ENCODE assay signal across 8 mouse cellular contexts in the genomic region with DNA sequence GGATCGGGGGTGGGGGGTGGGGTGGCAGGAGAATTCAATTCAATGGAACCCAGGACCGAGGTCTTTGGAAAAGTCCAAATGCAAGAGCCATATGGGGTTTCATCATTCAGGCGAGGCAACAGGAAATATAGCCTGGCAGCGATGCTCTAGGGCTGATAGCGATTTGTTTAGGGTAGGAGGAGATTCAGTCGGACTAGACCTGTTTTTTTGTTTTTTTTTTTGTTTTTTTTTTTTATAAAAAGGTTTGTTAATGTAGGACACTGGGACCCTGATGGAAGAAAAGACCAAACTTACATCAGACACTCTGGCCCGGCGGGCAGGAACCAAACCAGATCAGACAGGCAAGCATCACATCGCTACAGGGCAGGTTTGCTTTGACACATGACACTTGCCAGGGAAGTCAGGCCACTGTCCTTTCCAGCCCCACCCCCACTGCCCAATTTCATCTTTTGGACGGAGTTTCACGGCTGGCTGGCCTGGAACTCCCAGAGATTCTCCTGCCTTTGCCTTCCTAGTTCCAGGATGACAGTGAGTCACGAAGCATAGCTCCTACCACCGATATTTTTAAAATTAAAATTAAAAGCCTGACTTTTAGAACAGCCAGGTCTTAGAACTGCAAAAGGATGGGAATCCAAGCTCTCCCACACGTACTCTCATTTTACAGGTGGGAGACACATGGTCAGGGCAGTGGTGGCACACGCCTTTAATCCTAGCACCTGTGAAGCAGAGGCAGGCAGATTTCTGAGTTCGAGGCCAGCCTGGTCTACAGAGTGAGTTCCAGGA. TPM values are rescaled to one million over a fixed set of nuclear protein-coding genes. Genes with fewer than 3 reads are reported as not detected.
DNase-seq lines count a peak whose midpoint lies in the region; ATAC-seq lines count a peak whose summit lies in the region.

No protein-coding gene starts in this region.

- no peak for ATAC-seq in megakaryocyte, adult 5-6 weeks (ENCODE audit: poor library complexity, severe bottlenecking)
- no peak for ATAC-seq in heart, embryonic 16.5 days (replicated peaks; ENCODE audit: extremely low read depth, insufficient read depth, low FRiP score)
- ATAC-seq in limb, embryonic 15.5 days (ENCODE audit: insufficient number of reproducible peaks, low FRiP score, low TSS enrichment, low read depth), result no peak
- no peak for ATAC-seq in monocyte, adult 5-6 weeks (replicated peaks; ENCODE audit: insufficient number of reproducible peaks, low FRiP score, low TSS enrichment, poor library complexity, severe bottlenecking)

- H3K9me3 ChIP-seq in megakaryocyte, embryonic 14.5 days, result no peaks in the 10 kb centered on the region
- no peaks in the 10 kb centered on the region for H3K9me3 ChIP-seq in heart, embryonic 16.5 days (replicated peaks; ENCODE audit: control insufficient read depth, low read length)
- no peaks in the 10 kb centered on the region for H3K9me3 ChIP-seq in limb, embryonic 15.5 days

- peak; percentile 76 to 84 for DNase-seq in cerebellum, postnatal 14 days
- peak; percentile 56 for DNase-seq in retina, embryonic 14.5 days (ENCODE audit: low spot score)
- no peak for DNase-seq in frontal cortex, postnatal 14 days (ENCODE audit: low spot score in 2 of 2)

- 29% methylated on average over 16 of the region's 16 CpGs for WGBS in heart, embryonic 16.5 days
- WGBS in limb, embryonic 15.5 days, result 22% methylated on average over 16 of the region's 16 CpGs

- no peaks in the 10 kb centered on the region for H3K27me3 ChIP-seq in megakaryocyte, embryonic 14.5 days (replicated peaks)
- no peaks in the 10 kb centered on the region for H3K27me3 ChIP-seq in heart, embryonic 16.5 days (ENCODE audit: control insufficient read depth, insufficient read depth, low read length)
- H3K27me3 ChIP-seq in limb, embryonic 15.5 days, result no peaks in the 10 kb centered on the region

- H3K27ac ChIP-seq in heart, embryonic 16.5 days (ENCODE audit: low read length), result peak overlapping the region; percentile 97
- H3K27ac ChIP-seq in limb, embryonic 15.5 days, result peak overlapping the region; percentile 96

- peak overlapping the region; percentile 86 for H3K4me2 ChIP-seq in heart, embryonic 16.5 days (ENCODE audit: low read depth, low read length)
- peak overlapping the region; percentile 85 for H3K4me2 ChIP-seq in limb, embryonic 15.5 days

- H3K4me1 ChIP-seq in megakaryocyte, embryonic 14.5 days, result peaks cover 62% of the 10 kb centered on the region
- H3K4me1 ChIP-seq in heart, embryonic 16.5 days (ENCODE audit: control insufficient read depth, insufficient read depth, low read length), result peaks cover 36% of the 10 kb centered on the region
- peaks cover 55% of the 10 kb centered on the region for H3K4me1 ChIP-seq in limb, embryonic 15.5 days

- H3K36me3 ChIP-seq in megakaryocyte, embryonic 14.5 days (replicated peaks; ENCODE audit: low read length), result peaks cover 27% of the 10 kb centered on the region
- no peaks in the 10 kb centered on the region for H3K36me3 ChIP-seq in heart, embryonic 16.5 days (ENCODE audit: control insufficient read depth, insufficient read depth)
- no peaks in the 10 kb centered on the region for H3K36me3 ChIP-seq in limb, embryonic 15.5 days

- peak overlapping the region; percentile 93 for H3K4me3 ChIP-seq in megakaryocyte, embryonic 14.5 days (replicated peaks)
- H3K4me3 ChIP-seq in heart, embryonic 16.5 days (ENCODE audit: low read length), result peak overlapping the region; percentile 94
- H3K4me3 ChIP-seq in limb, embryonic 15.5 days, result peak overlapping the region; percentile 91

- H3K9ac ChIP-seq in heart, embryonic 16.5 days (ENCODE audit: low read length), result peak overlapping the region; percentile 88
- peak overlapping the region; percentile 58; the same call in 1 of the 2 replicates for H3K9ac ChIP-seq in limb, embryonic 15.5 days

RNA-seq across cellular contexts. Expression of gene Ddit4, which starts 1.3 kb away (rescaled TPM):
- polyA plus RNA-seq in megakaryocyte, embryonic 14.5 days (2012; ENCODE audit: insufficient read depth, low replicate concordance), result 33.2 and 44.6 TPM in 2 replicates
- 2.2 and 2.4 TPM in 2 replicates for total RNA-seq in megakaryocyte, adult 5-6 weeks (2015)
- total RNA-seq in megakaryocyte, adult 5-6 weeks (2017), result 0.94 and 1.2 TPM in 2 replicates
- 29.0 and 31.9 TPM in 2 replicates for polyA plus RNA-seq in heart, embryonic 16.5 days (2015; fragmentation: Nextera tagmentation; extraction: Ambion mirVana)
- polyA plus RNA-seq in limb, embryonic 15.5 days (2015; fragmentation: Nextera tagmentation; extraction: Ambion mirVana), result 63.6 and 77.1 TPM in 2 replicates
- 29.5 to 34.2 TPM (median 34.2 TPM) in 3 replicates for total RNA-seq in monocyte, adult 5-6 weeks (2017)

RNA-seq across cellular contexts. Expression of gene Ascc1, which starts 49.6 kb away (rescaled TPM):
- polyA plus RNA-seq in megakaryocyte, embryonic 14.5 days (2012; ENCODE audit: insufficient read depth, low replicate concordance), result 126 and 233 TPM in 2 replicates
- 25.7 and 29.9 TPM in 2 replicates for total RNA-seq in megakaryocyte, adult 5-6 weeks (2015)
- 24.3 and 27.0 TPM in 2 replicates for total RNA-seq in megakaryocyte, adult 5-6 weeks (2017)
- 41.9 and 44.1 TPM in 2 replicates for polyA plus RNA-seq in heart, embryonic 16.5 days (2015; fragmentation: Nextera tagmentation; extraction: Ambion mirVana)
- 41.3 and 44.4 TPM in 2 replicates for polyA plus RNA-seq in limb, embryonic 15.5 days (2015; fragmentation: Nextera tagmentation; extraction: Ambion mirVana)
- total RNA-seq in monocyte, adult 5-6 weeks (2017), result 13.0 to 19.4 TPM (median 18.4 TPM) in 3 replicates

RNA-seq across cellular contexts. Expression of gene Anapc16, which starts 50.0 kb away (rescaled TPM):
- polyA plus RNA-seq in megakaryocyte, embryonic 14.5 days (2012; ENCODE audit: insufficient read depth, low replicate concordance), result 73.7 and 169 TPM in 2 replicates
- total RNA-seq in megakaryocyte, adult 5-6 weeks (2015), result 45.9 and 57.2 TPM in 2 replicates
- total RNA-seq in megakaryocyte, adult 5-6 weeks (2017), result 35.2 and 39.4 TPM in 2 replicates
- polyA plus RNA-seq in heart, embryonic 16.5 days (2015; fragmentation: Nextera tagmentation; extraction: Ambion mirVana), result 89.3 and 90.1 TPM in 2 replicates
- polyA plus RNA-seq in limb, embryonic 15.5 days (2015; fragmentation: Nextera tagmentation; extraction: Ambion mirVana), result 97.5 and 110 TPM in 2 replicates
- 69.0 to 89.0 TPM (median 82.7 TPM) in 3 replicates for total RNA-seq in monocyte, adult 5-6 weeks (2017)

Comparison
In these comparisons a context has a peak if more than half of its experiments do, and no peak if none do; other contexts are left out.
1. DNase-seq: peak in cerebellum, postnatal 14 days (2 of 2) and retina, embryonic 14.5 days (single experiment); none in frontal cortex, postnatal 14 days (0 of 2).
2. Peak in every context shown above with its lines, with median percentiles within 50 percentile points of each other: H3K4me3 ChIP-seq.